Mouse (Mus musculus): ENCODE measurements around the gene Popdc2.

DNA sequence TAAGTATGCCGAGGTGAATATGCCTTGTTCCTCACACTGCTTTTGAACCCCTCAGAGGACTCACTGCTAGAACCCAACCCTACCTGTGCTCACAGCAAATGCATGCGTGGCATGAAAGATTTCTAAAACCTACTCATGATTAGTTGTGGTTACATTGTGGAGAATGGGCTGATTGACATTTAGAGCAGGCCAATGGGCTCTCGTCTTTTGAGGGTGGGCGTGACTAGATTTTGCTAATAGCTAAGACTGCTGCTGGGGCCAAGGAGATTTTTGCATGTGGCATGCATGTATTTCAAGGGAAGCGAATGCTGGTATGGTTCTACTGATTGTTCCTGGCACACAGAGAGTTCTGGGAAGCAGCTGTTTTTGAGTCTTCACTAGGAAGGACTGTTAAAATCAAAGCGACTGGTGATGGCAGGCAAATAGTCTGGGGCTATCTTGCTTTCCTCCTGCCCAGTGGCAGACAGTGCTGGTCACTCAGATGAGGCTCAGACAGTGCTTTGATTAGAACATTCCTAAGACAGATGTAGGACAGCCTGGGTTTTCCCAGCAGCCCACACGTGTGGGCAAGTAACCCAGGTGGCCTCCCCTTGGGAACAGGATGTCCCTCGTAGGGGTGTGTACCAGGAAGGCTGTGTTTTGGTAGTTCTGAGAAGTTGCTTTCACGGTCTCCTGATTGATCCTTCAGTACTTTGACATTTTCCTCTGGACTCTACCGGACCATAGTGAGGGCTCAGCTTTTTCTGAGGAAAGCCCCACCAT lies 12.6 kb downstream of the Popdc2 start:
- TF ChIP-seq CTCF (IDR thresholded peaks at IDR 0.05; ENCODE audit: control insufficient read depth, insufficient read depth, low read length) (no peak), POLR2A (IDR thresholded peaks at IDR 0.05; ENCODE audit: borderline replicate concordance, control insufficient read depth, low read depth, low read length) (no peak)
